Mouse (Mus musculus): ENCODE measurements around the gene Lrrc10. TPM values are rescaled to one million over a fixed set of nuclear protein-coding genes. Genes with fewer than 3 reads are reported as not detected.

Gene Lrrc10
- polyA plus RNA-seq, 1 experiment: 0.13 TPM

- TF ChIP-seq CTCF (conservative IDR thresholded peaks at IDR 0.05; ENCODE audit: insufficient read depth, insufficient read length, low read depth, low read length): no peak
- no peak for TF ChIP-seq POLR2A (IDR thresholded peaks at IDR 0.05; ENCODE audit: low read depth, low read length)
- Histone ChIP-seq H3K4me3 (ENCODE audit: insufficient read depth, low read depth, low read length) (peak overlapping the region; percentile 28), H3K4me1 (ENCODE audit: control insufficient read depth, insufficient read depth, low read length) (peaks cover 3% of the 10 kb centered on the region; the same call in 1 of the 2 replicates), H3K27ac (ENCODE audit: insufficient read depth, low read depth, low read length) (no peak overlapping the region; the same call in 1 of the 2 replicates), H3K27me3 (replicated peaks; ENCODE audit: control insufficient read depth, insufficient read depth, low read length) (no peaks in the 10 kb centered on the region), H3K36me3 (ENCODE audit: control insufficient read depth, insufficient read depth, low read length) (peaks cover 7% of the 10 kb centered on the region)
- WGBS: 5% methylated on average over 7 of the region's 7 CpGs
- DNase-seq: no peak
Measured at GRCm38 (mm10) chr10:117064076-117064475, 18.9 kb downstream of the Lrrc10 start.

DNA sequence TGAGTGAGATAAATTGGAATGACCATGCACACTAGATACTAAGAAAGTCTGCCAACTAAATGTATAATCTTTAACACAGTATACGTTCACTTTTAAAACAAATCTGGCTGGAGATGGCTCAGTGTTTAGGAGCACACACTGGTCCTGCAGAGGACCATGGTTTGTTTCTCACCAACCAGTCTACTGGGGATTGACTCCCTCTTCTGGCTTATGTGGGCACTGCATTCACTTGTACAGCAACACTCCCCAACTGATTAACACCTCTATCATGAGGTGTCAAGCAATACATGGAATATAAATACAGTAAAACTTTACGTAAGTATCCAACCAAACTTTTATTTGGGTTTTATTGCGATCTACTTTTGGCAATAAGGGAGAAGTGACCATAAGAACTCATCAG lies 24.0 kb downstream of the Lrrc10 start:
- H3K27me3 ChIP-seq (replicated peaks; ENCODE audit: control insufficient read depth, insufficient read depth, low read length): no peaks in the 10 kb centered on the region
- WGBS: over 99% methylated on average over 3 of the region's 3 CpGs
- peaks cover 2% of the 10 kb centered on the region; the same call in 1 of the 2 replicates for H3K36me3 ChIP-seq (ENCODE audit: control insufficient read depth, insufficient read depth, low read length)
- H3K4me1 ChIP-seq (ENCODE audit: control insufficient read depth, insufficient read depth, low read length): no peaks in the 10 kb centered on the region
- no peak for TF ChIP-seq CTCF (conservative IDR thresholded peaks at IDR 0.05; ENCODE audit: insufficient read depth, insufficient read length, low read depth, low read length)
- no peak for TF ChIP-seq POLR2A (IDR thresholded peaks at IDR 0.05; ENCODE audit: low read depth, low read length)
- DNase-seq: no peak
- no peak overlapping the region for H3K27ac ChIP-seq (ENCODE audit: insufficient read depth, low read depth, low read length)
- H3K4me3 ChIP-seq (ENCODE audit: insufficient read depth, low read depth, low read length): no peak overlapping the region

DNA sequence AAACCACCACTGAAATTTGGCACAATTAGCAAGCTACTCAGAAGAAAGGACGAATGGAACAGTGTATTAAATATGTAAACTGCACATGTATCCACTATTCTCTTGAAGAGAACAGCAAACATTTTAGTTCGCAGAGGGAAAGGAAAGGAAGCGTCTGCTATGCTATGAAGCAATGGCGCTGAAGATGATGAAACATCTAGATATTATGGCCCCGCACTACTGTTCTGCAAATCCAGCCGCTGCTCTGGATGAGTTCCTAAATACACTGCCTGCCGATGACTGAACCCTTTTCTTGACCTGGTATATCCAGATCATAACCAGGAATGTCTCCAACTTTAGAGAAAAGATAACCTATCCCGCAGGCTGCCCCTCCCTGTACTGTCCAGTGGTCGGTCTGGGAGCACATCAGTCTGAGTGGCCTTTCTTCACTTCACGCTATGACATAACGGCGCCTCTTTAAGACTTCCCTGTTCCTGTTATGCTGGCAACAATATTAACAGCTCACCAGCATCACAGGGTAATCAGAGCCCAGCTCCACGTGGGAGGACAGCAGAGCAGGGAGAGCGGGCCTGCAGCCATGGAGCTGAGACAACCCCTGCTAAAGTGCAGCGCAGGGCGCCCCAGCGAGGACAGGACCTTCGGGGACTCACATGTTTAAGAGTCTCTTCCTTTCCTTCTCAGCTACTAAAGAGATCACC lies 27.2 kb downstream of the Lrrc10 start:
- no peak for TF ChIP-seq CTCF (conservative IDR thresholded peaks at IDR 0.05; ENCODE audit: insufficient read depth, insufficient read length, low read depth, low read length)

DNA sequence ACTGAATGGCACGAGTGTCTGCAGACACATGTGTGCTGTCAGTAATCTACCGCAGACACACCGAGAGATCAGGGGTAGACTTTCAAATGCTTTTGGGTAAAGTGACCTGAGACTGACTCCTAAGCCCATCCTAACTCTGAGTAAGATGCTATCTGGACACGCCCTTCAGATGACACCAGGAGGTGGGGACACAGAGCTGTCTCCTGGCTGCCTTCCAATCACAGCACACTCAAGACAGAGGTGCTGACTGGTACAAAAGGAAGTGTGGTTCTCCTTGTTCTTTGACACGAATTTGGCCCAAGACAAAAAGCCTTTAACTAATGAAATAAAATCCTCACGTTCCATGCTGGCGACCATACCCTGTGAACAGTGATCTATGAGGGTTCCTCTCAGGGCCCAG lies 28.0 kb downstream of the Lrrc10 start:
- H3K27ac ChIP-seq (ENCODE audit: insufficient read depth, low read depth, low read length): no peak overlapping the region
- H3K36me3 ChIP-seq (ENCODE audit: control insufficient read depth, insufficient read depth, low read length): peaks cover 5% of the 10 kb centered on the region; the same call in 1 of the 2 replicates
- no peak overlapping the region for H3K4me3 ChIP-seq (ENCODE audit: insufficient read depth, low read depth, low read length)
- TF ChIP-seq POLR2A (IDR thresholded peaks at IDR 0.05; ENCODE audit: low read depth, low read length) (no peak), CTCF (conservative IDR thresholded peaks at IDR 0.05; ENCODE audit: insufficient read depth, insufficient read length, low read depth, low read length) (no peak)
- 73% methylated on average over 7 of the region's 7 CpGs for WGBS
- no peak for DNase-seq
- H3K27me3 ChIP-seq (replicated peaks; ENCODE audit: control insufficient read depth, insufficient read depth, low read length): no peaks in the 10 kb centered on the region
- no peaks in the 10 kb centered on the region for H3K4me1 ChIP-seq (ENCODE audit: control insufficient read depth, insufficient read depth, low read length)

More for the DNA sequence above, 27.2 kb downstream of the Lrrc10 start:
- Histone ChIP-seq H3K4me1 (ENCODE audit: control insufficient read depth, insufficient read depth, low read length) (no peaks in the 10 kb centered on the region), H3K27me3 (replicated peaks; ENCODE audit: control insufficient read depth, insufficient read depth, low read length) (no peaks in the 10 kb centered on the region), H3K4me3 (ENCODE audit: insufficient read depth, low read depth, low read length) (no peak overlapping the region), H3K27ac (ENCODE audit: insufficient read depth, low read depth, low read length) (no peak overlapping the region), H3K36me3 (ENCODE audit: control insufficient read depth, insufficient read depth, low read length) (peaks cover 5% of the 10 kb centered on the region; the same call in 1 of the 2 replicates)
- DNase-seq: no peak
- 88% methylated on average over 18 of the region's 18 CpGs for WGBS

DNA sequence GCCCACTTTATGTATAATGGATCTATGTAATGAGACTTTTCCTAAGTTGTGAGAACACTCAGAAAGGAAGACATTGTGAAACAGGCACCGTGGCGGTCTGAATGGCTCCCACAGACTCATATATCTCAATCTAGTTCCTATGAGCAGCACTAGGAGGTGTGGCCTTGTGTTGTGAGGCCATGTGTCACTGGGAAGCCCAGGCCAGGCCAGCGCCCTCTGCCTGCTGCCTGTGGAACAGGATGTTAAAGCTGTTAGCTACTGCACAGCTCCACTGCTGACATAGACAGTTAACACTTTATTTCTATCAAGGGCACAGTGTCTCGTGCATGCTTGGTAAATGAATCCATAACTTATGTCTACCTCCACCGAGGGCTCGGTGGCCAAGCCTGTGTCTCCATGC lies 33.1 kb downstream of the Lrrc10 start:
- no peak overlapping the region for H3K27ac ChIP-seq (ENCODE audit: insufficient read depth, low read depth, low read length)
- peak; percentile 47 for DNase-seq
- 78% methylated on average over 6 of the region's 6 CpGs for WGBS
- no peak for TF ChIP-seq POLR2A (IDR thresholded peaks at IDR 0.05; ENCODE audit: low read depth, low read length)
- TF ChIP-seq CTCF (conservative IDR thresholded peaks at IDR 0.05; ENCODE audit: insufficient read depth, insufficient read length, low read depth, low read length): peak; percentile 69
- no peak overlapping the region for H3K4me3 ChIP-seq (ENCODE audit: insufficient read depth, low read depth, low read length)
- peaks cover 5% of the 10 kb centered on the region; the same call in 1 of the 2 replicates for H3K36me3 ChIP-seq (ENCODE audit: control insufficient read depth, insufficient read depth, low read length)
- H3K27me3 ChIP-seq (replicated peaks; ENCODE audit: control insufficient read depth, insufficient read depth, low read length): no peaks in the 10 kb centered on the region
- H3K4me1 ChIP-seq (ENCODE audit: control insufficient read depth, insufficient read depth, low read length): no peaks in the 10 kb centered on the region

- whole genome bisulfite sequencing: 63% methylated on average over 4 of the region's 4 CpGs
- no peak for DNase-seq
- H3K27me3 ChIP-seq (replicated peaks; ENCODE audit: control insufficient read depth, insufficient read depth, low read length): no peaks in the 10 kb centered on the region
- TF ChIP-seq POLR2A (IDR thresholded peaks at IDR 0.05; ENCODE audit: low read depth, low read length) (no peak), CTCF (conservative IDR thresholded peaks at IDR 0.05; ENCODE audit: insufficient read depth, insufficient read length, low read depth, low read length) (no peak)
- 0 out of 2 replicates have a peak, but pooled peaks cover 3% of the 10 kb centered on the region for H3K36me3 ChIP-seq (ENCODE audit: control insufficient read depth, insufficient read depth, low read length)
- H3K4me3 ChIP-seq (ENCODE audit: insufficient read depth, low read depth, low read length): no peak overlapping the region
- no peaks in the 10 kb centered on the region for H3K4me1 ChIP-seq (ENCODE audit: control insufficient read depth, insufficient read depth, low read length)
- no peak overlapping the region for H3K27ac ChIP-seq (ENCODE audit: insufficient read depth, low read depth, low read length)
Measured at GRCm38 (mm10) chr10:117081326-117081725, 36.2 kb downstream of the Lrrc10 start.

DNA sequence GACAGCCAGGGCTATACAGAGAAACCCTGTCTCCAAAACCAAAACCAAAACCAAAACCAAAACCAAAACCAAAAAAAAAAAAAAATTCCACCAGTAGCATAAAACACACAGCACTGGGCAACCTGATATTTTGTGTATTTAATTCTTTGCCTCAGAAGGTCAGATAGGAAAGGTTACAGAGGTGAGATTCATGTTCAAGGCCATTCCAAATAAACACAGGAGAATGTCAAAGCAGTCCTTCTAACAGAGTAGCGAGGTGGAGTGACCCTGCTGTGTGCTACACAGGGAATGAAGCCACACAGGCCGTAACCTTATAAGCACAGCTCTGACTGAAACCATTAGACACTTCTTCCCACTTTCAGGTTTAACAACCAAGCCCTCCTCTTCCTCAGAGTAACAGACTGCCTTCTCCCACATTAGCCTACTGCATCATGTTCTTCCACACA lies 36.8 kb downstream of the Lrrc10 start:
- no peaks in the 10 kb centered on the region for H3K36me3 ChIP-seq (ENCODE audit: control insufficient read depth, insufficient read depth, low read length)
- no peak overlapping the region for H3K27ac ChIP-seq (ENCODE audit: insufficient read depth, low read depth, low read length)
- H3K4me1 ChIP-seq (ENCODE audit: control insufficient read depth, insufficient read depth, low read length): no peaks in the 10 kb centered on the region
- no peak for DNase-seq
- TF ChIP-seq CTCF (conservative IDR thresholded peaks at IDR 0.05; ENCODE audit: insufficient read depth, insufficient read length, low read depth, low read length) (no peak), POLR2A (IDR thresholded peaks at IDR 0.05; ENCODE audit: low read depth, low read length) (no peak)
- no peak overlapping the region for H3K4me3 ChIP-seq (ENCODE audit: insufficient read depth, low read depth, low read length)
- 77% methylated on average over 2 of the region's 2 CpGs for WGBS
- no peaks in the 10 kb centered on the region for H3K27me3 ChIP-seq (replicated peaks; ENCODE audit: control insufficient read depth, insufficient read depth, low read length)
